Mouse (Mus musculus): Measurements from ENCODE around the gene Tmc7. TPM values are rescaled to one million over a fixed set of nuclear protein-coding genes. Genes with fewer than 3 reads are reported as not detected.

The Tmc7 gene
- total RNA-seq, 2 experiments from 2014 or later, result 18.6 to 19.4 TPM

DNA sequence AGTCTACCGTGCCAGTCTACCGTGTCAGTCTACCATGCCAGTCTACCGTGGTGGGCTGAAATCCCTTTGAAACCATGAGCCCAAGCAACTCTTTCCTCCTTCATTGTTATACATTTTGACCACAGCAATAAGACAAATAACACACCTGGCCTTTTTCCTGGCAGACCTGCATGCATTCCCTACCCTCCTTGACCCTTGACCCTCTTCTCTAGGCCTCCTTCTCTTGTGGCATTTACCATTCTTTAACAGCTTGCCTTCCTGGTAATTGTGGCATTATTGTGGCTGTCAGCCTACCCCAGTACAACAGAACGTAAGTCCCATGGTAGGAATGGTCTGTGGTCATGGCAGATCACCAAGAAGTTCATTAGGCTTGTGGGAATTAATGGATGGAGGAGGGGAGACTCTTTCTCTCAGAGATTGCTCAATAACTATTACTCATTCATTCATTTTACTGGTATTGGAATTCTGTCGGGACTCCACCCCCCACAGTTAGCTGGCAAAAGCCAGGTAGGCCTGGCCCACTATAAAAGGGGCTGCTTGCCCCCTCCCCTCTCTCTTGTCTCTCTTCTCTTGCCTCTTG is 6.3 kb upstream of the Tmc7 start:
- DNase-seq (ENCODE audit: low spot score in 2 of 2), result no peak

DNA sequence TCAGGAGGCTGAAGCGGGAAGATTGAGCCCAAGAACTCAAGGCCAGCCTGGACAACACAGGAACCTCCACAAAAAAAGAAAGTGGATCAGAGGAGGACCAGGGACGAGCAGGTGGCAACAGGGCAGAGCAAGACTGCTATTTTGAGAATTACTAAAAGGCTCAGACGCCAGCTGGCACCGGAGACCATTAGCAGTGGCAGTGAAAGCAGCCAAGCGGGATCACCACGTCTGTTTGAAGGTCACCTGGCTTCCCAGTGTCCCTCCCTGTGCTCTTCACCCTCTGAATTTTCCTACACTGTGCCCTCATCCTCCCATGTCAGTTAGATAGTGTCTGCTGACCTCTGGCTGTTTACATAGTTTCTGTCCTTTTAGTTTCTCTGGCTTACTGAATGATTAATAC is 1.3 kb upstream of the Tmc7 start:
- no peak for DNase-seq (ENCODE audit: low spot score in 2 of 2)

DNA sequence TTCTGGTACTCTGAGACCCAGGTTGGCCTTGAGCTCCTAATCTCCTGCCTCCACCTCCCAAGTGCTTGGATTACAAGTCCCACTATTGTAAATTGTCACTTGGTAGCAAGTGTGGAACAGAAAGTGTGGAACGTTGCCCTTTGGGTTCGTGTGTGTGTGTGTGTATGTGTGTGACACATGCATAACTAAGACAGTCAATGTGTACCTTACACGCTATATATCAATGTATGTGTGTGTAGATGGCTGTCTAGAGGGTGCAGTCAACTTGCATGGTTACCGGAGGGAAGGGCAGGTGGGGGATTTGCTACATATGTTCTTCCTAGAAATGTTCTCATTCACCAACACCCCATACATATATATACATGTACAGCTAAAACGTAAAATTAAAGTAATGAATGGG is 390 bp upstream of the Tmc7 start:
- peak in 1 of 2 experiments; percentile 30 for DNase-seq (ENCODE audit: low spot score in 2 of 2)

DNA sequence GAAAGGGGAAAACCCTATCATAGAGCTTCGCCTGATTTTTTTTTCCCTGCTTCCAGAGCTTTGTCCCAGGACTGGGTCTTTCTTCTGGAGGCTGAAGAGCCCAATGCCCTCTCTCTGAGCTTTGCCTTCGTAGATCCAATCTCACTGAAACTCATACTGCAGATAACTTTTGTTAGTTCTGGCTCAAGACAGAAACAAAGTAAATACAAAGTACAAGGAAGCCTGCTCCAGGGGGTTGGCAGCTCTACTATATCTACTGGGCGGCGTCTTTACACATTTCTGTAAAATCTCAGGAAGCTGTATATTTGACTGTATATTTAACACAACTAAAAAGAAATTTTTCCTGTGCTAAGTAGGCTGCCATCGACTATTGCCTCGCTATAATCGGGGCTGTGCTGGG is 715 bp downstream of the Tmc7 start:
- DNase-seq (ENCODE audit: low spot score in 2 of 2), result no peak

DNA sequence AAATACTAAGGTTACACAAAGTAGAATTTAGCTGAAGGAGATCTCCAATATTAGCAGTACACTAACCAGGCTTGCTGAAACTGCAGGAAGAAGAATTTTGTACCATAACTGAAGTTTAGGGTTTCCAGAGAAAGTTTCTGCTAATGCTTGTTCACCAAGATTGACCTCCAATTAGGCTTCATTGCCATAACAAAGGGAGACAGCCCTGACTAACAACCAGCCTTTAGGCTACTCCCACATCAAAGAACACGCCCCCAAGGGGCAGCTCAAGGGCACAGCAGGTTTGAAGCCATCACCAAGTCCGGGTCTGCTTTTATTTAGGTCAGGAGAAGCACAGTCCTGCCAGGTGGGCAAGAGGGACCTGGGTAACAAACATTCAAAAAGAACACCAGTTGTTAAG is 4.6 kb downstream of the Tmc7 start:
- DNase-seq (ENCODE audit: low spot score in 2 of 2), result no peak

DNA sequence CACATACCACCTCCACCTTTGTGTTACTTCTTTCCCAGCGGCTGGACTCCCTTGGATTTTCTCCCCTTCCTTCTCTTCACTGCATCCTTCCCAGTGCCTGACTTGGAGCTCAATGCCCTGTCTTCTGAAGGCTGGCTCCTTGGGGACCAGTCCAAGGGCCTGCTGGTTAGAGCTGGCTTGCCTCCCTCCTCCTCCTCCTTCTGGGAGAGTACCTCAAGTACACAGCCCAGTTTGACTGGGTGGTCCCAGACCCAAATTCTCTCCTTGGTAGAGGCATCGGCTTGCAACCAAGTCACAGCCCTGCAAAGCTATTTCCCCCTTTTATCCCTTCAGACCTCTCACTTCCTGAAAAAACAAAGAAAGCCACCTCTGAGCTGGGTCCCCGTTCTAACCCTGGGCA is 6.3 kb downstream of the Tmc7 start:
- DNase-seq (ENCODE audit: low spot score in 2 of 2), result peak in 1 of 2 experiments; percentile 34

DNA sequence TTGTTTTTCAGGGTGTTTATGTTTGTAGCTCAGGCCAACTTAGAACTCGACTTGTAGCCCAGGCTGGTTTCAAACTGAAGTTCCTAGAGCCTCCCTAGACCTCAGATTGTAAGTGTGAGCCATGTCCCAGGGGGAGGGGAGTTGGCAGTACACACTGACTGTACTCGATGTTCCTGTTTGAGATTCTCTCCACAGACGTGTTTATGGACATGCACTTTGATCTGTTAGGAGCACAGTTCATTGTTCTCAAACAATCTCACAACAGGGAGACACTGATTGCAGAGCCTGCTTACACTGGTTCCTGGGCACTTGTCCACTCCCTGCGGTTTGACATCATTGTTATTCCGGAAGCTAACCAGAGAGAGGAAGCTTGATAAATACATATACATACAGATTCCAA is 12.5 kb downstream of the Tmc7 start:
- DNase-seq (ENCODE audit: low spot score in 2 of 2), result no peak

DNA sequence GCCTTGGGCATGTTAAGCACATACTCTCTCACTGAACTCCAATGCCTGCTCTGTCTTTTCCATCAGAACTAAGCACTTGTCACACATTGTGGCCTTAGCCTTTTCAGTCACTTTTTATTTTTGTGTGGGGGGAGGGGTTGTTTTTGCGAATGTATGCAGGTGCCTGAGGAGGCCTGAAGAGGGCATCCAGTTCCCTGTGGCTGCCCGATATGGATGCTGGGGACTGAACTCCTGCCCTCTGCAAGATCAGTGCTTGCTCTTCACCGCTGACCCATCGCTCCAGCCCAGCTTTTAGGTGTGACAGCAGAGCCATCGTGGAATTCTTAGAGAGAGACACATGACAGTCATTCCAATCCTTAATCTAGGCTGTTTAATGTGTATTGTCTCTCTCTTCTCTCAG is 13.2 kb downstream of the Tmc7 start:
- DNase-seq (ENCODE audit: low spot score in 2 of 2), result no peak

DNA sequence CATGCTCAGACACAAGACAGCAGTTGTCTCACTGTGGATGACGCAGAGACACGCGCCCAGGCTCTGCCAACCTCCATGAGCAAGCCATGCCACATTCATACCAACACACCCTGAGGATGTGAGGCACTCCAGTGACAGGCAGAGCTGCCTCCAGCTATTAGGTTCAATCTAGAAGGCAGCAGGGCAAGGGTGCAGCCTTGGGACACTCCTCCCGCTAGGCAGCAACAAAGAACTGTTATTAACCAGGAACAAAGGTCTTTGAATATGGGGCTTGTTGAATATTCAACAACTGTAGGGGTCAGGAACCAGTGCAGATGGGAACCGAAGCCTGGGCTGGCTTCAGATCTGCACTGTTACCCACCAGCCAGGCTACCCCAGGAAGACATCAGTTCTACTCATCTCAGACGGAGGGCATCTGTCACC is 15.4 kb downstream of the Tmc7 start:
- DNase-seq (ENCODE audit: low spot score in 2 of 2), result no peak

DNA sequence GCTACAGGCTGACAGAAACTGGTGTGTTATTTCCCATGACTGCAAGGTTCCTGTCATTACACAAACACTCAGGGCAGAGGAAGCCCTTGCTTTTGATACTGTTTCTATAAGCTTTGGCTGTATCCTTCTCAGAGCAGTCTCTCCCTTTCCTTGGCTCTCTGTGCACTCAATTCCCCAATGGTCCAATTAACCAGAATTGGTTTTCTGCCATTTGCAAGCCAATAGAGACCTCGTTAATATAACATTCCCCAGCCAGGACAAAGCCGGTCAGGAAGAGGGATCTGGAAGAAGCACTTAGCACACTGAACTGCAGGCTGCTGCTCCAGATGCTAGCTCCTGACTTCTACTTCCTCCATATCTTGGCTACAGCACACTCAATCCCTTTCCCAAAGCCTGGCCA is 30.2 kb downstream of the Tmc7 start:
- DNase-seq (ENCODE audit: low spot score in 2 of 2), result no peak

DNA sequence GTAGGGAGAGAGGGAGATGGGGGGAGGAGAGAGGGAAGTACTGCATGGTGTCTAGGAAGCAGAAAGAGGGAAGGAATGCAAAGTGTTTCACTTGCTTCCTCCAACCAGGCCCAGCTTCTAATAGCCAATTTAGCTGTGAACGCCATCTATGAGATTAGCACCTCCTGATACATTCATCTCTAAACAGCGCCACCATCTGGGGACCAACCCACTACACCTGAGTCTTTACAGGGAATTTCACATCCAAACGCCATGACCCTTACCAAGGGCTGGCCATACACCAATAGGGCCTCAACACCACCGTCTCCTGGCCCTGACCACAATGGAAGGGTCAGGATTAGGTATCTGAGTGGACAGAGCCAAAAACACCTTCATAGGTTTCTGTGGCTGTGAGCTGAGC is 30.7 kb downstream of the Tmc7 start:
- DNase-seq (ENCODE audit: low spot score in 2 of 2), result no peak

DNA sequence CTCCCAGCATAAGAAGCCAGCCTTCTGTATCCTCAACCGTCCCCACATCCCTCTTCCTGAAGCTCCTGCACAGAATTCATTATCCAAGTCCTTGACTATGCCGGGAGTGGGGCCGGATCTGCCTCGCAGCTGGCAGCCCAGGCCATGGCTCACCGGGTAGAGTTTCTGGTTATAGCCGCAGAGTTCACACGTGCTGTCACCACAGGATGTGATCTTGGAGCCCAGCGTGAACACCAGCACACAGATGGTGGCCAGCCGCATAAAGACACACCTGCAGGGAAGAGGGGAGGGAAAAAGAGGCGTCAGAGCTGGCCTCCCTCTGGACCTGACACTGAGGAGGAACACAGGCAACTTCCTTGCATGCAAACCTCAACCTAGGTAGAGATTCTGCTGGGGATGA is 37.1 kb downstream of the Tmc7 start:
- no peak for DNase-seq (ENCODE audit: low spot score in 2 of 2)

DNA sequence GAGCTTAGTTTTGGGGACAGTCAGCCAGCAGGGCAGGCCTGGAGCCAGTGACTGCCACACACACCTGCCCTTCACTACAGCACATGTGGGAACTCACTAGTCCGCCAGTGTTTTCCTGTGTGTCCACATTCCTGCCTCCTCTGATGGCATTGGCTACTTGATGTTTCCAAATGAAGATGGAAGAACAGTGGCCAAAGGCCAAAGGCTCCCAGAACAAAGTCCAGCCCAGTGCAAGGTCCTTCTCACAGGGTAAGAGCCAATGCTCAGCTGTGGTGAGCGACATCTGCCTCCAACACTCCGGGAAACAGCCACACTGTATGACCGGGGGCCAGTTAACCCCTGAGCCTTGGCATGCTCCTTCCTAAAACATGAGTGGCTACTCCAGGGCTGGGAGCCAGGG is 40.4 kb downstream of the Tmc7 start:
- no peak for DNase-seq (ENCODE audit: low spot score in 2 of 2)

DNA sequence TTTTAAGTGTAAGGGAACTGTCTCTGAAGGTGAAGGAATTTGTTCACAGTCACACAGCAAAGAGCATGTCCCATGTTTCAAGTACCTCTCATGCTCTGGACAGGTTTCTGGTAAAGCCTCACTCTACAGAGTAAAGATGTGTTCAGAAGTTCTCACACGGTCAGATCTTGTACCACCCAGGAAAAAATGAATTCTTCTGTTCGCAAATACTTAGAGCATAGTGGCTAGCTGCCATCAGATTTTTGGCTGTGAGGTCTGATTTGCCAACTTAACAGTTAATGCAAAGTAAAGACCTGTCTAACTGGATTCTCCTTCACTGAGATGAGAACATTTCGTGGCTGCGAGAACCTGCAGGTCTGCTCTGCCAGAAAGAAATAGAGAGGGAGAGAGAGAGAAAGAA is 49.5 kb downstream of the Tmc7 start:
- no peak for DNase-seq (ENCODE audit: low spot score in 2 of 2)

DNA sequence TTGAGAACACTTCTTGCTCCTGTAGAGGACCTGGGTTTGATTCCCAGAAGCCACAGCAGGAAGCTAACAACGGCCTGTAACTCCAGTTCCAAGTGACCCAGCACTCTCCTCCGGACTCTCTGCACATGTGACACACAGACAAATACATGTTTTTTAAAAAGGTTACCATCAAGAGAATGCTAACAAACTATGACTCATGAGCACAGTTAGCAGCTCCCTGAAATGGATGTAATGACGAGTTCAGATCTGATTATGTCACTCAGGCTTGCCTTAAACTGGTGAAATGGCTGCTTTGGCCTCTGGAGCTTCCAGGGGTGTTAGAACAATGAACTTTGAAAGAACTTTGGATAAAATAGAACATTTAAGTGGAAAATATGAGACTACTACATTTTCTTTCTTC is 50.2 kb downstream of the Tmc7 start:
- DNase-seq (ENCODE audit: low spot score in 2 of 2), result no peak

DNA sequence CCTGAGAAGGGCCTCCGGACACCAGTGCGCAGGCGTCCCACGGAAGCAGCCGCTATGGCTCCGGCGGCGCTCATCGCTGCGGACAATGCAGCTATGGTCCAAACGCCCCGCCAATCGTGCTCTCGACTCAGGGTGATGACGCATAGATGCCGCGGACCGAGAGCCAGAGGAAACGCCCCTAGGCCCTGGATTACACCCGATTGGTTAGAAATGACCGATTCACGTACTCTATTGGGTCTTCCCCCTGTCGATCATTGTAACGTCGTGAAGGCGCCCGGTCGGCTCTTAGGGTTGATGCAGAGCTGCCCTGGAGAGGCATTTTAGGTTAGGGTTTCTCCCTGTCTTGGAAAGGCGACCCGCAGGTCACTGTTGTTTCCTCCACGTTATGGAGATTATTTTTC is 51.4 kb downstream of the Tmc7 start, which contains the start of gene Coq7:
TSS of gene Coq7 (minus strand) at position 179 of the 401 bp plus-strand sequence.
- DNase-seq (ENCODE audit: low spot score in 2 of 2), result peak; percentile 96 to 97

DNA sequence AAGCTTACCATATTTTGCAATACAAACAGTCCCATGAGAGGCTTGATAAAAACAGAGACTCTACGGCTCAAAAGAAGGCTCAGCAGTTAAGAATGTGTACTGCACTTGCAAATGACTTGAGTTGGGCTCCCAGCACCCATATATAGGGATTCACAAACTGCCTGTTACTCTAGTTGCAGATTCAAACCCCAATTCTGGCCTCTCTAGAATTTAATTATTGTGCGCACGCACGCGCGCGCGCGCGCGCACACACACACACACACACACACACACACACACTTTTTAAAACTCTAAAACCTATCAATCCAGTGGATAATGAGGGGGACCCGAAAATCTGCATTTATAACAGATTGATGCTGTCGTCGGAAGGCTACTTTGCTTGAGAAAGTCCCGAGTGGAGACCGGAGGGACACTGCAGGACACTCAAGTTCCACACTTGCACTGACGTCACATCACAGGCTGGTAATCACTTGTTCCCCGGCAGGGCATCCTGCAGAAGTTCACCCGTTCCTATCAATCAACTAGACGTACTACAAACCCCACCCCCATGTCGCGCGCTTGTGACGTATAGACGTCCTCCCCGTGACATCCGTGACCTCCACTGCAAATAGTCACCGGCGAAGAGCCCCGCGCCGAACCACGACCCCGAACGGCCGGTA is 51.9 kb downstream of the Tmc7 start:
- peak; percentile 97 for DNase-seq (ENCODE audit: low spot score in 2 of 2)

DNA sequence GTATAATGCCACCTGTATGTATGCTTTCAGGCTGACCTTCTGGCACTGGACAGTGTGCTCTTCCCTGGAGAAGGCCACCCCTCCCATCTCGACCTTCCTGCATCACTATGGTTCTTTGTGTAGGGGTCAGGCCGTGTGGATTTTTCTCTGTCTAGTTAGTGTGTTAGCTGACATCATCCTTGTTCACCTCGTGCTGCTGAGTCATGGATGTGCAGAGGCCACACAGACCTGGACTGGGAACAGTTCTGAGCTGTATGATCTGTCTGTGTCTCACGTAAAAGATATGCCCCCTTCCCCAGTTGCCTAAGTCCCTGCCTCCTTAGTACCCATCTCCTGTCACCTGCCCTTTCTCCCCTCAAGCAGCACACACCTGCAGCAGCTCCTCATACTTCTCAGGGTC is 57.6 kb downstream of the Tmc7 start:
- DNase-seq (ENCODE audit: low spot score in 2 of 2), result no peak

DNA sequence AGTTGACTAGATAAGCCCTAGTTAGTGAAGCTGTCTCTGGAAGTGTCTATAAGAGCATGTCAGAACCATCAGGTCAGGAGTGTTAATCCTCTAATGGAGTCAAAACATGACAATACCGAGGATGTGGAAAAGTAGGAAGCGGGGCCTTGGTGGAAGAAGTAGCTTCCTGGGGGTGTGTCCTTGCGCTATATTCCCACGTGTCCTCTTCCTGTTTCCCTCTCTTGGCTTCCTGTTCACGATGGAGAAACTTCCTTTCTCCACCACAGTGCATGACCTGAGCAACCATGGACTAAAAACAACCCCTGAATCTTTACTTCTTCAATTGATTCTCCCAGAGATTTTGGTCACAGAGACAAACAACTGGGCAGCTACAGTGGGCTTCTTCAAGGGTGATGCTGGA is 62.5 kb downstream of the Tmc7 start:
- no peak for DNase-seq (ENCODE audit: low spot score in 2 of 2)

DNA sequence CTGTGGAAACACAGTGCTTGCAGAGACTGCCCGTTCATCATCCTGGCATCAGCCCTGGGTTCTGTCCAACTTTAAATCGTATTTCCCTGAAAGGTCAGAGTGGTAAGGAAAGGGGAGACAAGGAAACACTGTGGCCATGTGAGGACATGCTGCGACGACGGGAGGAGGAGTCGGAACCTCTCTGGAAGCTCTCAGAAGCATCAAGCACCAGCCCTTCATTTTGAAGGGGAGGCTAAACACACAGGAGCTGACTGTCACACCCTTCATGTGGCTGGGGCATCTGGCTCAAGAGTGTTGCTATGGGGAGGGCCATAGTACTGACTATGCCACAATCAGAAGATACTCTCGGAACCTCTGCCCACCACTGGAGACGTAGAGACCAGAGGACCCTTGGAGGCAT is 64.9 kb downstream of the Tmc7 start:
- DNase-seq (ENCODE audit: low spot score in 2 of 2), result no peak

DNA sequence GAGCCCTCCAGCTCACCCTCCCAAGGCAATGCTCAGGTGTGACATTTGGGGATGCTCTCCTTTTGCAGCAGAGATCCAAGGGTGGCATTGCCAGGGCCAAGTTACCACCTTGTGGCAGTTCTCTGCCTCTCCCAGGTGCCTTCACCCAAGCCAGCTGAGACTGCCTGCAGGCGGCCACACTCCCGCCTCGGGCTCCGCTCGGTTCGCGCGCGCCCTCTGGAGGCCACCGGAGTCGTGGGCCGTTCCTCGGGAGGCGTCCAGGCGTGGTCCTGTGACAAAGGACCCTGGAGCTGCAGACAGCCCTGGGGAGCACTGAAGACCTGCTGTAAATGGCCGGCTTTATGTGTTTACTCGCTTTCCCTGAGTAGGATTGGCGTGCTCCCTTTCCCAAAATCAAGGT is 65.8 kb downstream of the Tmc7 start:
- peak; percentile 79 to 85 for DNase-seq (ENCODE audit: low spot score in 2 of 2)

DNA sequence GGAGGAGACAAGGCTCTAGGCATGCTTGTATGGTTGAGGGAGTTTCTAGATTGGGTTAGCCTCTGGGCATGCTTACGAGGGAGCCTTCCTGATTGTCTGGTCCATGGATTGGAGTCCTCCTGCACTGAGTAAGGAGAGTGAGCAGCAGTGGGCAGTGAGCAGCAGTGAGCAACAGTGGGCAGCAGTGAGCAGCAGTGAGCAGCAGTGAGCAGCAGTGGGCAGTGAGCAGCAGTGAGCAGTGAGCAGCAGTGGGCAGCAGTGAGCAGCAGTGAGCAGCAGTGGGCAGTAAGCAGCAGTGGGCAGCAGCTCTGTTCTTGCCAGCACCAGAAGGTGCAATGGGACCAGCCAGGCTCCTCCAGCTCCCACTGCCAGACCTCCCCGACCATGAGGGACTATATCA is 66.7 kb downstream of the Tmc7 start:
- no peak for DNase-seq (ENCODE audit: low spot score in 2 of 2)

DNA sequence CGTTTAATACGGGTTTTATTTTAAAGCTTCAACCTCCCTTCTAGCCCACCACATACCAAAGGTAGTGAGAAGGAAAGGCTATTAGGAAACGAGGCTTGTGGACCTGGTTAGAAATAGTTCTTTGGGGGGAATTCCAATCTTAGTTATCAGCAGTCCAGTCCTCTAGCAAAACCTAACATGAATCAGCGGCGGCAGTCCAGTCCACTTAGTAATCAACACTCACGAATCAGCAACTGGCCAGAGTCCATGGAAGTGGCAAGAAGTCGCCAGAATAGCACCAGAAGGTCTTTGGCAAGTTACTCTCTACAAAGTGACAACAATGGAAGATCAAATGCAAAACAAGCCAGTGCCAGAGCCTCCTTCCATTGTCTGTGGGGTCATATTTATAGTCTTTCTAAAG is 76.0 kb downstream of the Tmc7 start:
- no peak for DNase-seq (ENCODE audit: low spot score in 2 of 2)
